Mouse (Mus musculus): ENCODE data around the gene Mast4.

The Mast4 gene

GRCm38 (mm10) chr13:102915341-102915740 is 419.0 kb downstream of the Mast4 start:
- no peak for DNase-seq (ENCODE audit: low spot score)

DNA sequence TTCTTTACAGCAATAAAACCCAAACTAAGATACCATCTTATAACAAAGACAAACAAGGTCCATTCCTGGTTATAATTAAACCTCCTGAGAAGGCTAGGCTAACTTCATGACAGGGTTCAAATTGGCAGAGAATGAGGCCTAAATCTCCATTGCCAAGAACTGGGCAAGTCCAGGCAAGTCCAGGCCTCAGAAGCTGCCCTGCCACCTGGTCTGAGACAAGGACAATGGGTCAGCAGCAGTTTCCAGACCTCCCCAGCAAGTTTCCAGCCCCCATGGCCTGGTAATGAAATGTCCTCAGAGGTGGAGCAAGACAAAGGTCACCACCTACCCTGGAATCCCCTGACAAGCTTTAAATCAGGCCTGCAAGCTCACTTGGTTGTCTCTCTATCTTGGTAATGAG is 419.5 kb downstream of the Mast4 start:
- no peak for DNase-seq (ENCODE audit: low spot score)

GRCm38 (mm10) chr13:102913919-102914318 is 420.4 kb downstream of the Mast4 start:
- no peak for DNase-seq (ENCODE audit: low spot score)

DNA sequence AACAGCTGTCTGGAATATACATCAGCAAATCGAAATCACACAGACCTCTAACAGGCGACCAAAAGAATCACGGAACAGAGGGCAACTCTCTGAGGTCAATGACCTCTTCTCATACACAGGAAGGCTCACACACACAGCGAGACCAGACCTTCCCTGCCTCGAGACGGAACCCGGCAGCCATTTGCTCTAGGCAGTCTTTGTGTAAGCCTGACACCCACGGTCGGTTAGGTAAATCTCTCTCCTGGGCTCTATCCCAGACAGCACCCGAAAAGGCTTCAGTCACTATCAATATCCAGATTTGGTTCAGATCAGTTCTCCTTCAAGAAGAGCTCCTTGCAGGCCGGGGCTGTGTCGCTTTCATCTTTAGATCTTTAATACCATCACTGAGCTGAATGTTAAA is 421.4 kb downstream of the Mast4 start:
- DNase-seq (ENCODE audit: low spot score) = no peak

DNA sequence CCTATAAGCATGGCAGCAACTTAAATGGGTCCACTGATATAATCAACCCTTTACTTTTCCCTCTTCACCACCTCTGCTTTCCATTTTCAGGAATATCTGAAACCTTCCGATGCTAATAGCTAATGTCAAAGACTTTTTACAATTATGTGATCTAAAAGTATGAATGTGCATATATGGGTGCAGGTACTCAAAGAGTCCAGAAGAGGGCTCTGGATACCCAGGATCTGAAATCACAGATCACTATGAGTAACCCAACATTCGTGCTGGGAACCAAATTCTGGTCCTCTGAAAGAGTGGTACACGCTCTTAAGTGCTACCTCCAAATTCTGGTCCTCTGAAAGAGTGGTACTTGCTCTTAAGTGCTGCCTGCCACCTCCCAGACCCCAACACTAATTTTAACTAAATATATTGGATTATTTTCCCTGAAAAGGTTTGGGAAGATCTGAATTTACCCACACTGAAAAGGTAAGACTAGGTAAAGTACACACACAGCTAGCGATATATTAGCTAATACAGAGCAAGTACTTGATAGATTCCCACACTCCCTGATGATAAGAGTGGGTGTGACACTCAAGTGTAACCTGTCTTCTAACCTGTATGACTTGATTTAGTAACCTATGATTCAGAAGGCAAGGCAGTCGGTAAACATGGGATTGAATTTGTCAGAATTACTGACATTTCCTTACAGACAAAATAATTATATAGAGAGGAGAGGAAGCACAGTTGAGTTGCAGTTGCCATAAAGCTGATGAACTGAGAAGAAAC is 424.5 kb downstream of the Mast4 start:
- DNase-seq (ENCODE audit: low spot score) = no peak

GRCm38 (mm10) chr13:102906661-102907009 is 427.7 kb downstream of the Mast4 start:
- no peak for DNase-seq (ENCODE audit: low spot score)

- DNase-seq (ENCODE audit: low spot score) = peak; percentile 61
These were observed 428.2 kb downstream of the Mast4 start for GRCm38 (mm10) chr13:102906004-102906660.

GRCm38 (mm10) chr13:102905361-102905950 is 428.8 kb downstream of the Mast4 start:
- DNase-seq (ENCODE audit: low spot score) = no peak

- no peak for DNase-seq (ENCODE audit: low spot score)
These were observed 430.6 kb downstream of the Mast4 start for GRCm38 (mm10) chr13:102903689-102904088.

DNA sequence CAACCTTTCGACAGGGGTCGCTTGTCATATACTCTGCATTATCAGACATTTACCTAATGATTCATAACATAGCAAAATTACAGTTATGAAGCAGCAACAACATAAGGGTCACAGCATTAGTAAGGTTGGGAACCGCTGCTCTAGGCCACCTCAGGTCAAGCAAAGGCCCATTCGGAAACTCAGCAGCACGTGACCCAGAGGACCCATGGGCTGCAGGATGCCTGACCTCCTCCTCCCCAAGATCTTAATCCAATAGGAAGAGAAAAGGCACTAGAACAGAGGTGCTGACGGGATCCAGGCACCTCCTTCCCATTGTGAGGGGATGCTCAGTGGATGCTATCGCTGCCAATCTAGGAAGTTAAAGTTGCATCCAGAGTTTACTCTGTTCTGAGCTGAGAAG is 432.2 kb downstream of the Mast4 start:
- no peak for DNase-seq (ENCODE audit: low spot score)

GRCm38 (mm10) chr13:102900531-102900930 is 433.8 kb downstream of the Mast4 start:
- no peak for DNase-seq (ENCODE audit: low spot score)

- DNase-seq (ENCODE audit: low spot score) = no peak
These were observed 434.2 kb downstream of the Mast4 start for GRCm38 (mm10) chr13:102900083-102900420.

GRCm38 (mm10) chr13:102899253-102900082 is 434.8 kb downstream of the Mast4 start:
- DNase-seq (ENCODE audit: low spot score) = no peak

DNA sequence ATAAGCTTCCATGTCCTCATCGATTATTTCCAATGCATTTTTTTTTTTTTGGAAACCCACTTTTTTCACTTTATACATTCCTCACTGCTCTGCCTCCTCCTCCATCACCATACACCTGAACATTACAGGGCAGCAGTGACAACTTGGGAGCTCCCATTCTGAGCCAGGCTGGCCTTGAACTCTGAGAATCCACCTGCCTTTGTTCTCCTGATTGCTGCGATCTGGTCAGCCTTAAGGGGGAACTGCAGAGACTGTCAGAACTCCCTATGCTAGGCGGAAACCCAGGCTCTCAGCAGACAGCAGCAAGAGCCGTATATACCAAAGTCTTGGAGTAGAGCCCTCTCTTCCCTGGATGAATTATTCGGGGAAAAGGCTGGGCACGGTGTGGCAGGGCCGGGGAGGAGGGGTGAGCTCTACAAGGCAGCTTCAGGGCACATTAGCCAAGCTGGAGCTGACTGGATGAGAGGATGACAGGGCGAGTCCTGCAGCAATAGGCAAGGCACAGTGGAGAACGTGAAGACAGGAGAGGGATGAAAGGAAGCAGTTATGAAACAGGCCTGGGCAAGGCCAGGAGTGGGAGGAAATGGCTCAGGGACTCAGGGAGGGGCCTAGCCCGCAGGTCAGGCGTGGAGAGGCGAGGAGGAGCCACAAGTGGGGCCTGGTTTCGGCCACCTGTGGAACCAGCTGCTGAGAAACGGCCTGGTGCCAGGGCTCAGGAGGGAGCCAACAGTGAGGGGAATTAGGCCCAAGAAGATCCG is 435.7 kb downstream of the Mast4 start:
- peak; percentile 62 for DNase-seq (ENCODE audit: low spot score)

DNA sequence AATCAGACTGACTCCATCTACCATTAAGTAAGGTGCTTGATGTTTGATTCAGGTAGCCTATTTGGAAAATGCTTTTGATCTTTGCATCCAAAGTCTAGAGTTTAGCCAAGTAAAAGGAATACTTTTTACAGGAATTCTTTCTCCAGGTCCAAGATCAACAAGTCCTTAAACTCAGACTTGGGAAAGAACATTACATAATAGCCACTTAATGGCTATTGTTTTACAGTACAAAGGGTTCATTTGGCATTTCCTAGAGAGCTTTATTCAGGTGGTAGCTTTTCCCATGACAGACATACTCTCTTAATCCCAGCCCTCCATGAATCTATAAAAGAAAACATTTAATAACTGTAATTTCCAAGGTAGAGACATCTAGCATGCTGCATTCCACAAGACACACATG is 438.0 kb downstream of the Mast4 start:
- no peak for DNase-seq (ENCODE audit: low spot score)

DNA sequence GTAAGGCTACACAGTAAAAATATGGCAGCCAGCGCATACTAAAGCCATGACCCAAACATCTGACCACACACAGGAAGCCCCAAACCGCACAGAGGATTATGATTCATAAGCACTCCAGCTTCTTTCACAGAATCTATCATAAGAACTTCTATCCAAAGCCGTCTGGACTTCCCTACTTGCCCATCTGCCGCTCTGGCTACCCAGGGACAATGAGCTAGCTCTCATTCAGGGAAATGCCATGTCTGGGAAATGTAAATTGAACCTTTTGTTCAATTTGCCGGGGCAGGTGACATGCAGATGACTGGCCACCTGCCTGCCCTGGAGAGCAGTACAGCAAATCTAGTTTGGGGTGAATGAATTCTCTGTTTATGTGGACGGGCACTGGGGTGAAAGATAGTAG is 438.4 kb downstream of the Mast4 start:
- DNase-seq (ENCODE audit: low spot score) = no peak

GRCm38 (mm10) chr13:102894287-102895234 is 439.7 kb downstream of the Mast4 start:
- no peak for DNase-seq (ENCODE audit: low spot score)

DNA sequence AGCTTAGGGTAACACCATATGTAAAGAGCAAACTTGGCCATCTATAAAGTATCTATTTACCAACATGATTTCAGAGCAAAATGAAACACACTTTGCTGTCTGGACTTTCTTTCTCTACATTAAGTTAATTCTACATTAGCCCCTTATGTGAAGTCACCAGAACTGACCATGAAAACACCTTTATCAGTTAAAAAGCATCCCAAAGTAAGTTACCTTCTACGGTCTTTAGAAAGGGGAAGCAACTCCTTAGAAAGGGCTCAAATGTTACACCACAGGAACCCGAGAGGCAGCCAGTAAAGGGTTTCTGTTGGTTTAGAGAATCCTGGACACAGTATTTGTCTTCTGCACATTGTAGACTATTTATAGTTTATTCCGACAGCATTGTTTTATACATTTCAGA is 441.5 kb downstream of the Mast4 start:
- no peak for DNase-seq (ENCODE audit: low spot score)

DNA sequence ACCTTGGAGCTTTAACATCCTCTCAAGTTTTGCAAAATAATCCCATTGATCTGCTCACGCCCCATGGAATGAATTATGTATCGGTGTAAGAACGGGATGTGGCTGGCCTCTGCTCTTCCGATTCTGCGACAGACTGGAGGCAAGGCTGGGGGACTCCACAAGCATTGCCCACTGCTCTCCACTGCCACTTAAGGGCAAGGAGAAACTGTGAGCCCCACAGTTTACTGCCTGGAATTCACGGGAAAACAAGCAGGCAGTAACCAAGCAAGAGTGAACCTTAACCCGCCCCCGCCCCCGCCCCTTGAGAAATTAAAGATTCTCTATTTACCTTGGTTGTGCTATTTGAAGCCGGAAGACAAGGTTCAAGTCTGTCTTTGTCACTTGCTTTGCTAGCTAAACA is 444.3 kb downstream of the Mast4 start:
- no peak for DNase-seq (ENCODE audit: low spot score)

- no peak for DNase-seq (ENCODE audit: low spot score)
These were observed 444.8 kb downstream of the Mast4 start for GRCm38 (mm10) chr13:102889537-102889936.

Data from ovary, postnatal 36 days (tissue).